Mouse (Mus musculus) small intestine, adult 2 months (tissue): ENCODE data around the gene Eif4a3.

ENCODE experiments used
- CTCF ChIP-seq: fragments of 200-500 bp; IDR thresholded peaks from 2 replicates; pipeline ENCODE4 v1.5.1; 2012; ENCODE audit warnings: low read depth, mild to moderate bottlenecking, control low read depth, inconsistent platforms, low read length, moderate library complexity, mixed read lengths; ENCODE audit not compliant: insufficient replicate concordance, insufficient read length; ENCODE audit errors: extremely low read depth
- POLR2A ChIP-seq: fragments of 200-500 bp; IDR thresholded peaks from 2 replicates; pipeline ENCODE4 v1.6.1; 2012; ENCODE audit warnings: low read depth, mild to moderate bottlenecking, control low read depth, inconsistent platforms, low read length, moderate library complexity

GRCm38 (mm10) chr11:119259977-119260376 lies 39.9 kb downstream of the Eif4a3 start:
- TF ChIP-seq POLR2A: no peak
- TF ChIP-seq CTCF: no peak
